Mouse (Mus musculus): Measurements from ENCODE around the gene Pllp. TPM values are rescaled to one million over a fixed set of nuclear protein-coding genes. Genes with fewer than 3 reads are reported as not detected.

Gene Pllp
- polyA plus RNA-seq, 1 experiment from 2014 or later: 0.21 TPM

GRCm38 (mm10) chr8:94633564-94634194, 62.4 kb downstream of the Pllp start:
- H3K4me2 ChIP-seq (ENCODE audit: low read depth, severe bottlenecking): no peak overlapping the region
- WGBS: 87% methylated on average over 2 of the region's 2 CpGs
- no peaks in the 10 kb centered on the region for H3K27me3 ChIP-seq (ENCODE audit: control insufficient read depth, insufficient read depth, low read length)
- DNase-seq (ENCODE audit: low spot score) (no peak), ATAC-seq (ENCODE audit: insufficient number of reproducible peaks, low FRiP score, low TSS enrichment, low read depth) (no peak)
- H3K36me3 ChIP-seq (ENCODE audit: control insufficient read depth, insufficient read depth, low read length): peaks cover 3% of the 10 kb centered on the region; the same call in 1 of the 2 replicates
- H3K4me1 ChIP-seq (ENCODE audit: control insufficient read depth, insufficient read depth, low read length): no peaks in the 10 kb centered on the region
- no peak overlapping the region for H3K27ac ChIP-seq (replicated peaks; ENCODE audit: low read depth, low read length)
- H3K9me3 ChIP-seq (ENCODE audit: control insufficient read depth, low read length): no peaks in the 10 kb centered on the region
- no peak overlapping the region for H3K4me3 ChIP-seq (ENCODE audit: low read depth, low read length)
- H3K9ac ChIP-seq (ENCODE audit: low read length): no peak overlapping the region

Other genes with a start within 250 kb of the Pllp start
- 6.3 and 8.5 TPM in 2 replicates for gene Cpne2, start 163.3 kb downstream of the Pllp start, polyA plus RNA-seq (2014; fragmentation: Nextera tagmentation; extraction: Ambion mirVana)
- gene Rspry1, start 94.3 kb downstream of the Pllp start, polyA plus RNA-seq (2014; fragmentation: Nextera tagmentation; extraction: Ambion mirVana): 43.1 and 47.1 TPM in 2 replicates
- gene Fam192a, start 94.3 kb downstream of the Pllp start, polyA plus RNA-seq (2014; fragmentation: Nextera tagmentation; extraction: Ambion mirVana): 82.2 and 90.2 TPM in 2 replicates
- 60.6 and 63.7 TPM in 2 replicates for gene Arl2bp, start 29.7 kb downstream of the Pllp start, polyA plus RNA-seq (2014; fragmentation: Nextera tagmentation; extraction: Ambion mirVana)
- gene Ccl22, start 49.3 kb upstream of the Pllp start, polyA plus RNA-seq (2014; fragmentation: Nextera tagmentation; extraction: Ambion mirVana): not detected in 2 replicates
- 5.2 and 6.3 TPM in 2 replicates for gene Cx3cl1, start 75.7 kb upstream of the Pllp start, polyA plus RNA-seq (2014; fragmentation: Nextera tagmentation; extraction: Ambion mirVana)
- gene Ccl17, start 114.2 kb upstream of the Pllp start, polyA plus RNA-seq (2014; fragmentation: Nextera tagmentation; extraction: Ambion mirVana): not detected in 2 replicates
- 63.5 and 64.0 TPM in 2 replicates for gene Coq9, start 142.0 kb upstream of the Pllp start, polyA plus RNA-seq (2014; fragmentation: Nextera tagmentation; extraction: Ambion mirVana)
- gene Ciapin1, start 142.1 kb upstream of the Pllp start, polyA plus RNA-seq (2014; fragmentation: Nextera tagmentation; extraction: Ambion mirVana): 129 and 131 TPM in 2 replicates
- 178 and 189 TPM in 2 replicates for gene Polr2c, start 161.2 kb upstream of the Pllp start, polyA plus RNA-seq (2014; fragmentation: Nextera tagmentation; extraction: Ambion mirVana)
- gene Dok4, start 180.1 kb upstream of the Pllp start, polyA plus RNA-seq (2014; fragmentation: Nextera tagmentation; extraction: Ambion mirVana): 14.6 and 16.4 TPM in 2 replicates
- gene Ccdc102a, start 221.8 kb upstream of the Pllp start, polyA plus RNA-seq (2014; fragmentation: Nextera tagmentation; extraction: Ambion mirVana): 38.0 and 39.2 TPM in 2 replicates
- gene Adgrg5, start 227.4 kb upstream of the Pllp start, polyA plus RNA-seq (2014; fragmentation: Nextera tagmentation; extraction: Ambion mirVana): 0.21 TPM in 1 of 2 replicates, not detected in the other

Data from limb, embryonic 11.5 days (tissue).